Mouse (Mus musculus) myocyte (in vitro differentiated cells): ENCODE measurements at regions not wholly inside any gene's neighbourhood (a gene's known extent, or its start where the extent isn't known, plus 50 kb on each side); places are given as distances from the start of the nearest gene placed in this dataset.

Source experiments
- H3K27me3 ChIP-seq: one replicate; pipeline ENCODE4 v1.6.1; 2011; ENCODE audit not compliant: control insufficient read depth, insufficient read depth, insufficient read length
- H3K36me3 ChIP-seq: one replicate; pipeline ENCODE4 v1.6.1; 2011; ENCODE audit not compliant: control insufficient read depth, insufficient read depth
- H3K4me2 ChIP-seq: one replicate; pipeline ENCODE4 v1.6.1; 2011; ENCODE audit warnings: low read depth, control low read depth
- H3K4me3 ChIP-seq: one replicate; pipeline ENCODE4 v1.5.1; 2011; ENCODE audit warnings: mild to moderate bottlenecking, control low read depth, moderate library complexity
- H3K79me2 ChIP-seq: one replicate; pipeline ENCODE4 v1.6.1; 2011; ENCODE audit not compliant: control insufficient read depth, insufficient read depth
- H3ac ChIP-seq: one replicate; pipeline ENCODE4 v1.6.1; 2011; ENCODE audit not compliant: control insufficient read depth, insufficient read length
- CEBPB ChIP-seq: IDR thresholded peaks from 2 replicates; pipeline ENCODE4 v1.6.1; 2011; ENCODE audit warnings: mild to moderate bottlenecking, moderate library complexity; ENCODE audit not compliant: poor library complexity, insufficient read depth, severe bottlenecking
- E2F4 ChIP-seq: IDR thresholded peaks from one replicate; pipeline ENCODE4 v1.6.1; 2011; ENCODE audit warnings: mild to moderate bottlenecking, control low read depth, moderate library complexity; ENCODE audit not compliant: insufficient read depth
- MAX ChIP-seq: IDR thresholded peaks from one replicate; pipeline ENCODE4 v1.6.1; 2011; ENCODE audit warnings: low read depth, mild to moderate bottlenecking, control low read depth
- MYOD1 ChIP-seq, 3 experiments: IDR thresholded peaks; one replicate each; pipeline ENCODE4 v1.6.1; 2011; ENCODE audit warnings: control low read depth in 2 of 3, low read depth in 2 of 3, mild to moderate bottlenecking in 2 of 3, moderate library complexity in 1 of 3; ENCODE audit not compliant: insufficient read length in 2 of 3, control insufficient read depth in 1 of 3
- MYOG ChIP-seq, 3 experiments: IDR thresholded peaks; one replicate each; pipeline ENCODE4 v1.6.1; 2011; ENCODE audit warnings: control low read depth in 2 of 3, low read depth in 2 of 3, mild to moderate bottlenecking in 2 of 3; ENCODE audit not compliant: insufficient read length in 2 of 3, control insufficient read depth in 1 of 3, insufficient read depth in 1 of 3
- POLR2A ChIP-seq: IDR thresholded peaks from one replicate; pipeline ENCODE4 v1.6.1; 2011; ENCODE audit warnings: low read depth, mild to moderate bottlenecking, control low read depth, moderate library complexity; ENCODE audit not compliant: insufficient read length
- POLR2AphosphoS2 ChIP-seq: IDR thresholded peaks from one replicate; pipeline ENCODE4 v1.6.1; 2011; ENCODE audit warnings: low read depth, control low read depth; ENCODE audit not compliant: insufficient read length
- REST ChIP-seq: IDR thresholded peaks from one replicate; pipeline ENCODE4 v1.6.1; 2011; ENCODE audit warnings: mild to moderate bottlenecking, control low read depth, moderate library complexity; ENCODE audit not compliant: insufficient read depth, insufficient read length
- SRF ChIP-seq: IDR thresholded peaks from one replicate; pipeline ENCODE4 v1.6.1; 2011; ENCODE audit warnings: low read depth; ENCODE audit not compliant: control insufficient read depth, insufficient read length
- TCF12 ChIP-seq: IDR thresholded peaks from one replicate; pipeline ENCODE4 v1.6.1; 2011; ENCODE audit warnings: mild to moderate bottlenecking, control low read depth; ENCODE audit not compliant: poor library complexity, insufficient read depth, severe bottlenecking
- TCF3 ChIP-seq: IDR thresholded peaks from one replicate; pipeline ENCODE4 v1.6.1; 2011; ENCODE audit warnings: low read depth, control low read depth; ENCODE audit not compliant: insufficient read length
- USF1 ChIP-seq: IDR thresholded peaks from one replicate; pipeline ENCODE4 v1.6.1; 2011; ENCODE audit warnings: low read depth, mild to moderate bottlenecking, control low read depth, moderate library complexity

DNA sequence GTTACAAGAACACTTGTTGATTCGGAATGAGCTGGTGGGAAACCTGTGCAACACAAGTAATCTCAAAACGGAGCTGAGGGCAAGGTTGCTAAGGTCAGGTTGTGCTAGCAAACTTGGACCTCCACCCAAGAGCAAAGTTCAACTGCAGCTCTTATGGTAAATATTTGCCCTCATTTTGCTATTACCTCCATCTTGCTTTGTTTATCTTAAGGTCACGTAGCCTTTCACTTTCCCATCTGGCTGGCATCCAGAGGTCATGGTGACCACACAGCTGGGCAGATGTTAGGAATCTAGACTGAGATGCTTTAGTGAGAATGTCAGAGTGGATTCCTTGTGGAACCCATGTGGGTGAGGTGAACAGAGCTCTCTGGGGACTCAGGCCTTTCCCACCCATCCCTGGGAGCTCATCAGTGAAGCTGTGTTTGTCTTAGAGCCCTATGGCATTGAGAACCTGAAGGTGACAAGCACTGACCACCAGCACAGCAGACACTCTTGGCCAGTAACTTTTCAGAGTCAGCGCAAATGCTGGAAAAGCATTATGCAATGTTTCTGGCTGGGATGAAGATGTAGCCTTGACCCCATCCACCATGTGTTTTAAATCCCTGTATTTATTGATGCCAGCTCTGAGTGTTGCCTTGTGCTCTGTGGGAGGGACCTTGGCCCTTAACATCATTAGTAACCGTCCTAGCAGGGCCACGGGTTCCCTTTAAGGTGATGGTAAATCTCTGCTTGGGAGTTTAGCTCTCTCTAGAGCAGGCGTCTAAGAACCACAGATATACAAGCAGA, 131.4 kb downstream of the Cxcl12 start:
- no peak for TF ChIP-seq CEBPB
- no peak for TF ChIP-seq E2F4
- no peak for TF ChIP-seq MAX
- no peak for TF ChIP-seq REST
- TF ChIP-seq MYOD1 (IDR thresholded peaks at IDR 0.05; ENCODE audit: control insufficient read depth in 1 of 3, insufficient read length in 2 of 3, low read depth in 2 of 3) = no peak
- no peak for TF ChIP-seq TCF3
- no peak for TF ChIP-seq POLR2A
- no peak for TF ChIP-seq SRF
- TF ChIP-seq USF1 = no peak
- TF ChIP-seq MYOG (IDR thresholded peaks at IDR 0.05; ENCODE audit: control insufficient read depth in 1 of 3, insufficient read depth in 1 of 3, insufficient read length in 2 of 3, low read depth in 2 of 3) = no peak
- TF ChIP-seq TCF12 = no peak
- TF ChIP-seq POLR2AphosphoS2 = no peak
- no peaks in the 10 kb centered on the region for H3K36me3 ChIP-seq
- H3K4me3 ChIP-seq = no peak overlapping the region
- no peak overlapping the region for H3ac ChIP-seq
- H3K79me2 ChIP-seq = no peaks in the 10 kb centered on the region
- H3K27me3 ChIP-seq = peaks cover 5% of the 10 kb centered on the region
- H3K4me2 ChIP-seq = no peak overlapping the region

- H3ac ChIP-seq = no peak overlapping the region
- no peak for TF ChIP-seq TCF3
- TF ChIP-seq E2F4 = no peak
- no peak for TF ChIP-seq POLR2AphosphoS2
- TF ChIP-seq SRF = no peak
- no peak for TF ChIP-seq CEBPB
- no peak for TF ChIP-seq USF1
- no peak for TF ChIP-seq REST
- no peaks in the 10 kb centered on the region for H3K36me3 ChIP-seq
- no peaks in the 10 kb centered on the region for H3K27me3 ChIP-seq
- H3K4me2 ChIP-seq = no peak overlapping the region
- H3K4me3 ChIP-seq = no peak overlapping the region
- H3K79me2 ChIP-seq = no peaks in the 10 kb centered on the region
Observed at GRCm38 (mm10) chr6:117303361-117303760, 135.0 kb downstream of the Cxcl12 start.

GRCm38 (mm10) chr6:117305736-117306250, 137.5 kb downstream of the Cxcl12 start:
- Histone ChIP-seq H3K4me2 (no peak overlapping the region), H3K4me3 (no peak overlapping the region), H3K36me3 (no peaks in the 10 kb centered on the region), H3ac (no peak overlapping the region), H3K79me2 (no peaks in the 10 kb centered on the region), H3K27me3 (no peaks in the 10 kb centered on the region)
- TF ChIP-seq MAX = no peak
- no peak for TF ChIP-seq POLR2AphosphoS2
- TF ChIP-seq TCF12 = no peak
- no peak for TF ChIP-seq MYOG (IDR thresholded peaks at IDR 0.05; ENCODE audit: control insufficient read depth in 1 of 3, insufficient read depth in 1 of 3, insufficient read length in 2 of 3, low read depth in 2 of 3)
- TF ChIP-seq E2F4 = no peak
- TF ChIP-seq SRF = no peak
- TF ChIP-seq TCF3 = no peak

- H3K79me2 ChIP-seq = no peaks in the 10 kb centered on the region
- no peak overlapping the region for H3K4me3 ChIP-seq
- H3ac ChIP-seq = no peak overlapping the region
- TF ChIP-seq MYOG (IDR thresholded peaks at IDR 0.05; ENCODE audit: control insufficient read depth in 1 of 3, insufficient read depth in 1 of 3, insufficient read length in 2 of 3, low read depth in 2 of 3) (no peak), POLR2A (no peak), USF1 (no peak), TCF3 (no peak), E2F4 (no peak), SRF (no peak), MAX (no peak), MYOD1 (IDR thresholded peaks at IDR 0.05; ENCODE audit: control insufficient read depth in 1 of 3, insufficient read length in 2 of 3, low read depth in 2 of 3) (no peak), CEBPB (no peak)
- no peaks in the 10 kb centered on the region for H3K27me3 ChIP-seq
- H3K4me2 ChIP-seq = no peak overlapping the region
- H3K36me3 ChIP-seq = no peaks in the 10 kb centered on the region
Observed at GRCm38 (mm10) chr6:117308636-117309035, 140.3 kb downstream of the Cxcl12 start.
